Mouse (Mus musculus) forebrain, embryonic 16.5 days (tissue): ENCODE data around the gene Ak8. TPM values are rescaled to one million over a fixed set of nuclear protein-coding genes. Genes with fewer than 3 reads are reported as not detected.

Experiments used
- ATAC-seq: fragments of 200-750 bp; cut with Nextera tagmentation; 2 replicates; pipeline ENCODE4 v1.8.0; 2017; ENCODE audit warnings: mild to moderate bottlenecking, moderate library complexity
- H3K27ac ChIP-seq: fragments of 300-500 bp; sonication (generic); 2 replicates; pipeline ENCODE4 v1.5.1; 2014; ENCODE audit warnings: low read length, control low read depth
- H3K27me3 ChIP-seq: fragments of 300-500 bp; sonication (generic); replicated peaks from 2 replicates; pipeline ENCODE4 v1.6.1; 2014; ENCODE audit warnings: low read length; ENCODE audit not compliant: control insufficient read depth, insufficient read depth
- H3K36me3 ChIP-seq: fragments of 300-500 bp; sonication (generic); 2 replicates; pipeline ENCODE4 v1.6.1; 2014; ENCODE audit not compliant: control insufficient read depth, insufficient read depth
- H3K4me1 ChIP-seq: fragments of 300-500 bp; sonication (generic); replicated peaks from 2 replicates; pipeline ENCODE4 v1.6.1; 2014; ENCODE audit warnings: low read length; ENCODE audit not compliant: control insufficient read depth, insufficient read depth
- H3K4me2 ChIP-seq: fragments of 300-500 bp; sonication (generic); 2 replicates; pipeline ENCODE4 v1.6.1; 2014; ENCODE audit warnings: mild to moderate bottlenecking, low read length, control low read depth
- H3K4me3 ChIP-seq: fragments of 300-500 bp; sonication (generic); replicated peaks from 2 replicates; pipeline ENCODE4 v1.5.1; 2014; ENCODE audit warnings: mild to moderate bottlenecking, low read length, control low read depth
- H3K9ac ChIP-seq: fragments of 300-500 bp; sonication (generic); replicated peaks from 2 replicates; pipeline ENCODE4 v1.6.1; 2014; ENCODE audit warnings: low read depth, low read length, control low read depth
- H3K9me3 ChIP-seq: fragments of 300-500 bp; sonication (generic); 2 replicates; pipeline ENCODE4 v1.6.1; 2016; ENCODE audit warnings: low read length; ENCODE audit not compliant: control insufficient read depth
- WGBS: fragments of 180-500 bp; shearing (Covaris S2); extraction: QIAGEN DNeasy Blood & Tissue Kit; methylation state at CpG from one replicate; pipeline ENCODE4 v1.1.7; 2014; 5-methylcytosine and 5-hydroxymethylcytosine counted together
- polyA plus RNA-seq: library from polyadenylated mRNA; unstranded; fragments of >200 nt; fragmentation: Nextera tagmentation; extraction: Ambion mirVana; gene quantifications from 2 replicates; pipeline ENCODE4 v1.2.1, GENCODE M21; 2015

The Ak8 gene
- polyA plus RNA-seq, 1 experiment from 2014 or later: 1.0 TPM

GRCm38 (mm10) chr2:28747705-28748104 is 47.7 kb downstream of the Ak8 start:
- no peak for ATAC-seq
- WGBS: 83% methylated on average over 2 of the region's 2 CpGs

DNA sequence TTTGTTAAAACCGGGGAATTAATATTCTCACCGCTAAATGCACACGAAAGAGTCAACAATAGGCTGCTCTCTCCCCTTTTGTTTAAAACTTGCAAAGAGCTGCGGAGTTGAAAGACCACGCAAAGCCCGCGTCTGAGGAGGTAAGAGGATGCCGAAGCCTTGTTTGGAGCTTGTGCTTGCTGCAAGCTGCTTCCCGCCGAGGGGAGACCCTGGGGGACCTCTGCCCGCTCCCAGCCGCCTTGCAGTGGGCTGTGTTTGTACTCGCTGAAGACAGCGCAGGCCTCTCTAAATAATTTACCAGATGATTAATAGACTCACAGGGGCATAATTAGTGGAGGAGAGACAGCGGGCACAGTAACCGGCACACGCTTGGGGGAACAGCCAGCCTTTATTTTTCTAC is 51.2 kb downstream of the Ak8 start:
- Histone ChIP-seq H3K4me1 (peaks cover 21% of the 10 kb centered on the region), H3K9me3 (no peaks in the 10 kb centered on the region), H3K4me3 (peak overlapping the region; percentile 43), H3K27me3 (peaks cover 46% of the 10 kb centered on the region), H3K4me2 (peak overlapping the region; percentile 67), H3K36me3 (no peaks in the 10 kb centered on the region), H3K27ac (no peak overlapping the region), H3K9ac (peak overlapping the region; percentile 52)
- peak; percentile 29; the same call in 1 of the 2 replicates for ATAC-seq
- 0% methylated on average over 17 of the region's 17 CpGs for WGBS

More at GRCm38 (mm10) chr2:28747705-28748104, 47.7 kb downstream of the Ak8 start:
- peaks cover 18% of the 10 kb centered on the region for H3K4me1 ChIP-seq
- no peaks in the 10 kb centered on the region for H3K9me3 ChIP-seq
- H3K9ac ChIP-seq: no peak overlapping the region
- no peak overlapping the region for H3K4me2 ChIP-seq
- peaks cover 17% of the 10 kb centered on the region for H3K27me3 ChIP-seq
- H3K27ac ChIP-seq: no peak overlapping the region
- H3K4me3 ChIP-seq: no peak overlapping the region
- no peaks in the 10 kb centered on the region for H3K36me3 ChIP-seq

DNA sequence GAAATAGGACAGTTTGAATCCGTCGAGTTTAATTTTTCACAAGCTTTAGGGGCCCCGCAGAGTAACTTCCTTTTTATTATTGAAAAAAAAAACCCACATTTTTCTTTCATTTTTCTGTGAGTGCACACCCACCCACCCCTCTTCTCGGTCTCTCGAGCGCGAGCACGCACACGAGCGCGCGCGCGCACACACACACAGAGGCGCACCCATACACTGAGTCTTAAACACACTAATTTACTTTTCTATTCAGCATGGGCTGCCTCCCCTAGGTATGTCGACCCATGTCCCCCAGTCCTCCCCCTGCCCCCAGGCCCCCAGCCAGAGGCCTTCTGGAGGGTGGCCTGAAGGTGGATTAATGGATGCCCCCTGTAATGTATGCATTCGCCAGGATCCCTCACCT is 51.7 kb downstream of the Ak8 start:
- peak; percentile 47; the same call in 1 of the 2 replicates for ATAC-seq
- Histone ChIP-seq H3K27me3 (peaks cover 50% of the 10 kb centered on the region), H3K27ac (no peak overlapping the region), H3K36me3 (no peaks in the 10 kb centered on the region), H3K4me1 (peaks cover 21% of the 10 kb centered on the region), H3K4me2 (peak overlapping the region; percentile 67), H3K9me3 (no peaks in the 10 kb centered on the region), H3K4me3 (peak overlapping the region; percentile 43), H3K9ac (peak overlapping the region; percentile 52)
- WGBS: 4% methylated on average over 17 of the region's 17 CpGs

GRCm38 (mm10) chr2:28752388-28752787 is 52.4 kb downstream of the Ak8 start:
- Histone ChIP-seq H3K27me3 (peaks cover 55% of the 10 kb centered on the region), H3K4me2 (no peak overlapping the region), H3K27ac (no peak overlapping the region), H3K36me3 (no peaks in the 10 kb centered on the region), H3K4me3 (no peak overlapping the region), H3K9me3 (no peaks in the 10 kb centered on the region), H3K4me1 (peaks cover 21% of the 10 kb centered on the region), H3K9ac (no peak overlapping the region)
- ATAC-seq: no peak
- WGBS: 35% methylated on average over 8 of the region's 8 CpGs

- WGBS: 2% methylated on average over 7 of the region's 7 CpGs
- no peak overlapping the region for H3K9ac ChIP-seq
- peaks cover 60% of the 10 kb centered on the region for H3K27me3 ChIP-seq
- H3K4me1 ChIP-seq: peaks cover 21% of the 10 kb centered on the region
- peak; percentile 62; the same call in 1 of the 2 replicates for ATAC-seq
- H3K4me2 ChIP-seq: no peak overlapping the region
- H3K4me3 ChIP-seq: no peak overlapping the region
- no peaks in the 10 kb centered on the region for H3K36me3 ChIP-seq
- H3K27ac ChIP-seq: no peak overlapping the region
- H3K9me3 ChIP-seq: no peaks in the 10 kb centered on the region
Measured at GRCm38 (mm10) chr2:28755451-28755850, 55.5 kb downstream of the Ak8 start.

GRCm38 (mm10) chr2:28756201-28756600 is 56.2 kb downstream of the Ak8 start:
- 41% methylated on average over 4 of the region's 4 CpGs for WGBS
- H3K27me3 ChIP-seq: peaks cover 61% of the 10 kb centered on the region
- no peak overlapping the region for H3K27ac ChIP-seq
- H3K4me2 ChIP-seq: no peak overlapping the region
- H3K36me3 ChIP-seq: no peaks in the 10 kb centered on the region
- no peak for ATAC-seq
- peaks cover 14% of the 10 kb centered on the region for H3K4me1 ChIP-seq
- H3K9ac ChIP-seq: no peak overlapping the region
- H3K9me3 ChIP-seq: no peaks in the 10 kb centered on the region
- H3K4me3 ChIP-seq: no peak overlapping the region

- Histone ChIP-seq H3K27me3 (peaks cover 46% of the 10 kb centered on the region), H3K36me3 (no peaks in the 10 kb centered on the region), H3K4me1 (0 out of 2 replicates have a peak, but pooled peaks cover 3% of the 10 kb centered on the region), H3K9ac (no peak overlapping the region), H3K9me3 (no peaks in the 10 kb centered on the region), H3K4me2 (no peak overlapping the region), H3K27ac (no peak overlapping the region), H3K4me3 (no peak overlapping the region)
- WGBS: 19% methylated on average over 4 of the region's 4 CpGs
- no peak for ATAC-seq
Measured at GRCm38 (mm10) chr2:28759441-28759840, 59.5 kb downstream of the Ak8 start.

DNA sequence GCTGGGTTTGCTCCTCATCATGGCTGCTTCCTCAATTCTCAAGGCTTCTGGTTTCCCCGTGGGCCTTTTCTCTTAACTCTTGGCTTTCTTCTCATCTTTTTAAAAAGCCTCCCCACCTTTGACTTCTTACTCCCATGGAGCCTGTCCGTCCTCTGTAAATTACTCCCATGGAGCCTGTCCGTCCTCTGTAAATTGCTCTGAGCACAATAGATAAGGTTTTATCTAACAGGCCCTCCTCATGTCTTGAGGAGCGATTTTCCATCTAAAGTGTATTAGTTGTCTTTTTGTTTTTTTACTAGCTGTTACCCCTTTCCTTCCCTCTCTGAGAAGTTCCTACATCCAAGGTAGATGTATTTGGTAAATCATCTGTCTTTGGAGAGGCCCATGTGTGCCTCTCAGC is 66.6 kb downstream of the Ak8 start:
- Histone ChIP-seq H3K4me3 (no peak overlapping the region), H3K27me3 (peaks cover 8% of the 10 kb centered on the region), H3K9me3 (no peaks in the 10 kb centered on the region), H3K27ac (no peak overlapping the region), H3K4me2 (no peak overlapping the region), H3K4me1 (peaks cover 3% of the 10 kb centered on the region), H3K9ac (no peak overlapping the region), H3K36me3 (no peaks in the 10 kb centered on the region)
- 90% methylated on average over 4 of the region's 4 CpGs for WGBS
- ATAC-seq: no peak

GRCm38 (mm10) chr2:28767041-28767440 is 67.1 kb downstream of the Ak8 start:
- no peak overlapping the region for H3K4me3 ChIP-seq
- peaks cover 3% of the 10 kb centered on the region for H3K4me1 ChIP-seq
- ATAC-seq: no peak
- peaks cover 11% of the 10 kb centered on the region for H3K27me3 ChIP-seq
- no peak overlapping the region for H3K4me2 ChIP-seq
- H3K9me3 ChIP-seq: no peaks in the 10 kb centered on the region
- H3K9ac ChIP-seq: no peak overlapping the region
- 88% methylated on average over 2 of the region's 2 CpGs for WGBS
- H3K36me3 ChIP-seq: no peaks in the 10 kb centered on the region
- no peak overlapping the region for H3K27ac ChIP-seq

GRCm38 (mm10) chr2:28770697-28771096 is 70.7 kb downstream of the Ak8 start:
- WGBS: 52% methylated on average over 5 of the region's 5 CpGs
- Histone ChIP-seq H3K9ac (no peak overlapping the region), H3K9me3 (no peaks in the 10 kb centered on the region), H3K4me3 (no peak overlapping the region), H3K27me3 (peaks cover 34% of the 10 kb centered on the region), H3K4me1 (peaks cover 3% of the 10 kb centered on the region), H3K4me2 (no peak overlapping the region), H3K27ac (no peak overlapping the region), H3K36me3 (no peaks in the 10 kb centered on the region)
- ATAC-seq: no peak
